Mouse (Mus musculus) spleen, postnatal 14 days (tissue): Measurements from ENCODE around the gene Zfp882.
A peak's percentile ranks its signal among the peaks of the same experiment; 100 is the strongest.
"Not testable (repeated sequence)": the region's sequence is repeated elsewhere in the genome, so short reads cannot be mapped to it uniquely, and the experiment has no call there.

Experiments
- DNase-seq, 2 experiments: peaks; one replicate each; pipeline ENCODE4 v3.0.0; 2021 to 2022; ENCODE audit warnings: low spot score in 2 of 2

Zfp882 gene

GRCm38 (mm10) chr8:71908309-71909261 is at the start of gene Zfp882, which contains the start of gene Zfp617:
Zfp882 (plus strand) TSS chr8:71908608.
Zfp617 (plus strand) TSS chr8:71908635.
- peak; percentile 68 to 77 for DNase-seq

DNA sequence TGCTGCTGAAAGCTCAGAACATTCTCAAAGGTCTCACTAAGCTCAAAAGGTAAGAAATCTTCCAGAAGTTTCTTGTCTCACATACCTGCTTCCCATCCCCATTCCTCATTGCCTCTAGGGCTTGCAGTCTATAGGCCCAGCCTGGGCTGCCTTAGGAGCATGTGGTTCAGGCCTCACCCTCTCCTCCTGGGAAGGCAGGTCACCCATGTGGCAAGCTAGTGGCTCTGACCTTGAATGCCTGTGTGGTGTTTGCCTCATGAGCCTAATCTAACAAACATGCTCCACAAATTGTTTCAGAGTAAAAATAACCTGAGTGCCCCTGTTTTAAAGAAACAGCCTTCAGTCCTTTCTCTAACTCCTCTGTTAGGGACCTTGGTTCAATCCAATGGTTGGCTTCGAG is 46.9 kb upstream of the Zfp882 start:
- not testable (repeated sequence) for DNase-seq

DNA sequence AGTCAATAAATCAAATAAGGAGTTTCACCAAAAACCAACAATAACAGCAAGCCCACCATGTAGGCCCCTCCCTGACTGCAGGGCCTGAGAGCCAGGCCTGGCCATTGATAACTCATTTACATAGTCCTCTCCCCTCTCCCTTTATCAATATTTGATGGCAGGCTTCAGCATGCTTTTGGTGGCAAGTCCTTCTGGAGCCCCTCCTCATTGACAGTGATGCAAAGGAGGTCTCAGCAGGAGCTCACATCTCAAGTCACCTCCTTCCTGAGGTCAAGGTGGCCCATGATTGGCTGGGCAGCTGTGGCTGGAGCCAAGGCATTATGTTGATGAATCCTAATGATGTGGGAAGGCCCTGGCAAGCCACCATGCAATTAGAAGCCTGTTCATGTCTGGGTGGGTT is 46.4 kb upstream of the Zfp882 start:
- DNase-seq = not testable (repeated sequence)

- DNase-seq = peak; percentile 32 to 37
These were observed 26.7 kb upstream of the Zfp882 start, which contains the start of gene Zfp709 for GRCm38 (mm10) chr8:71881618-71882274. Zfp709 (plus strand) TSS chr8:71882019.

GRCm38 (mm10) chr8:71900666-71901065 is 7.7 kb upstream of the Zfp882 start:
- DNase-seq = not testable (repeated sequence)

- DNase-seq = not testable (repeated sequence)
These were observed 5.3 kb upstream of the Zfp882 start for GRCm38 (mm10) chr8:71903084-71903483.

DNA sequence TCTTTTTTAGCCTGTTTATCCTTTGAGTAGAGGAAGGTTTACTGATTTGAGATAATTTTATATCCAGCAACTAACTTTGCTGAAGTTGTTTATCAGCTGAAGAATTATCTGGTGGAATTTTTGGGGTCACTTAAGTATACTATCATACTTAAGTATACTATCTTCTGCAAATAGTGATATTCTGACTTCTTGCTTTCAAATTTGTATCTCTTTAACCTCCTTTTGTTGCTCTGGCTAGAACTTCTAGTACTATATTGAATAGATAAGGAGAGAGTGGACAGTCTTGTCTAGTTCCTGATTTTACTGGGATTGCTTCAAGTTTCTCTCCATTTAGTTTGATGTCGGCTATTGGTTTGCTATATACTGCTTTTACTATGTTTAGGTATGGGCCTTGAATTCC is 1.6 kb upstream of the Zfp882 start:
- DNase-seq = no peak

- DNase-seq = no peak
These were observed 580 bp upstream of the Zfp882 start for GRCm38 (mm10) chr8:71907798-71908257.

- no peak for DNase-seq
These were observed 3.9 kb downstream of the Zfp882 start for GRCm38 (mm10) chr8:71912286-71912685.

GRCm38 (mm10) chr8:71922567-71923401 is 14.4 kb downstream of the Zfp882 start:
- peak; percentile 82 to 84 for DNase-seq

- no peak for DNase-seq
These were observed 17.4 kb downstream of the Zfp882 start for GRCm38 (mm10) chr8:71925791-71926190.

GRCm38 (mm10) chr8:71926551-71926950 is 18.1 kb downstream of the Zfp882 start:
- DNase-seq = no peak

- no peak for DNase-seq
These were observed 19.4 kb downstream of the Zfp882 start for GRCm38 (mm10) chr8:71927779-71928178.

- DNase-seq = not testable (repeated sequence)
These were observed 29.6 kb downstream of the Zfp882 start for GRCm38 (mm10) chr8:71938037-71938436.

GRCm38 (mm10) chr8:71940293-71941208 is 32.1 kb downstream of the Zfp882 start:
- peak; percentile 21 to 49 for DNase-seq

DNA sequence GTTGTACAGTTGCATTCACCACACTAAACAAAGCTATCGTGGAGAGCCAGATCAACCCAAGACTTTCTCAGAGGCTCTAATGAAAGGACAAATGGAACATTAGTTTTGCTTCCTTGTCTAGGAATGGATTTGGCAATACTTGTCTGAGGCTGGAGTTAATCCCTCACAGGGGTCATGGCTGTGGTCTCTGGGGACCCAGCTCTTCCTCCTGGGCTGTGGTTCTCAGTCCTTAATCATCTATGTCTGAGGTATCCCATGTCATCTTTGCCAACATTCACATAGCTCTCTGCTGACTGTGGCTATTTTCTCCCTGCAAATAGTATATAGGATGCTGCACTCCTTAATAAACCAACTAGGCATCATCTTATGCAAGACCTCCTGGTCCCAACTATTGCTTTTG is 33.4 kb downstream of the Zfp882 start:
- no peak for DNase-seq

DNA sequence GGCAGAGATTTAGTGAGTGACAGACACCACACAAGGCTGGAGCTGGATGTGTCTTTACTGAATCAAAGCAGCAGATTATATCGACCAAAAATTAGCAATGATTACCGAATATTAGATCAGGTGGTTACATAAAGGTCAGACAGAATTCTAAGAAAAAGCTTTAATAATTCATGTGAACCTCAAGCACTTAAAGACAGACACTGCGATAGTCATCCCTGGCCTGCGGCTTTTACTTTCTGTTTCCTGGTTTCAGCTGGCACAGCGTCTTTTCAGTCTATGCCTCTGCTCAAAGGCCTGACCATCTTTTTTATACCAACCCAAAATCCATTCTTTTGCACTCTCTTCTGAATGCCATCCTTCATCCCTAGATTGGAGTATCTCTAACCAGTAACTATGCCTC is 40.2 kb downstream of the Zfp882 start:
- no peak for DNase-seq

DNA sequence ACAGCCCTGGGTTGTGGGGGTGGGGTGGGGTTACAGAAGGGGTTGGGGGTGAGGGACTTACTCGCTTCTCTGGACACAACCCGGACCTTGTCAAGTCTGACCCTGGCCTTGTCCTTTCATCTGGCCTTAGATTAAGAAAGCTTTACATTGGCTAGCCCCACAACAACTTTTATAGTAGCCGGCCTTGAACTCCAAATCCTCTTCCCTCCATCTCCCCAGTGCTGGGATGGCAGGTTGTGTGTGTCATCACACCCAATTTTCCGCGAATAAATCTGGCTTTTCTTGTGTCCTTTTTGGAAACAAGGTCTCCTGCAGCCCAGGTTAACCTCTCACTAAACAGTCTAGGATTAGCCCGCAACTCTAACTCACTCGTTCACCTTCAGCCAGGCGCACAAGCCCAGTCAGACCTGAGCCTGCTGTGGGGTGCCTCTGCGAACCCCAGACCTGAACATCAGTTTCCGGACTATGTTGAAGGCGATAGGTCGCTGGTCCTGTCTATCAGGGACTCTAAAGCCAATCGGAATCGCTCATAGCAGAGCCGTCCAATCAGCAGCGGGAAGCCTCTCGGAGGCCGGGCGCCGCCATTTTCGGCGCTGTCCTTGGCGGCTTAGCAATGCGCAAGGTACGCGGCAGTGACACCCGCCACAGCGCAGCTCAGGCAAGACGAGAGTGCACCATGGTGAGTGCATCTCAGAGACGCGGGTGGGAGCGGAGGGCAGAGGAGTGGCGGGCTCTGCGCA is 42.2 kb downstream of the Zfp882 start, which contains the start of gene Zfp961:
Zfp961 (plus strand) TSS at position 557 of the 740 bp plus-strand sequence.
- DNase-seq = peak; percentile 97 to 98

DNA sequence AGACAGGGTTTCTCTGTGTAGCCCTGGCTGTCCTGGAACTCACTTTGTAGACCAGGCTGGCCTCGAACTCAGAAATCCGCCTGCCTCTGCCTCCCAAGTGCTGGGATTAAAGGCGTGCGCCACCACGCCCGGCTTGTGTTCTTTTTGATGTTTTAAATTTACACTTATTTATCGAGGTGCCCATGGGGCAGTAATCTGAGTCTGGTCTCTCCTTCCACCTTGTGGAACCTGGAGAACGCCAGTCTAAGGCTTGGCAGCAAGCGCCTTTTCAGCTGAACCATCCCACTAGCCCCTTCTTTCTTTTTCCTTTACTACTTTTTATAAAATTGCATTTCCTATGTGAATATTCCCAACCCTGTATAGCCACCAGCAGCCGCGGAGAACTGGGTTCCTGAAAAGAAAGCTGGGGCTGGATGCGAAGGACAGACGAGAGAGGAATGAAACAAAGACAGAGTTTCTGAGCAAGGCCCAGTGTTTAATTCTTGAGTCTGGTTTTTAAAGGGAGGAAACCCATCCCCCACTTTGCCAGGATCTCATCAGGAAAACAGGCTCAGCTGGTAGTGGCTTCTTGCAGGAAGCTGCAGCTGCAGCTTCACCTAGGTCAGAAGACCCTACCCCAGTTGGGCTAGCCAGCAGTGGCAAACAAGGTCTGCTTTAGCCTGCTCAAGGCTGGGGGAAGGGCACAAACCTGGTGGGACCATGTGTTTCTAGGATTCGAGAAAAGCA is 43.2 kb downstream of the Zfp882 start:
- DNase-seq = no peak
